Mouse (Mus musculus) brain, embryonic 14.5 days (tissue): ENCODE measurements around the gene Gm19684.
"Not testable (repeated sequence)": the region's sequence is repeated elsewhere in the genome, so short reads cannot be mapped to it uniquely, and the experiment has no call there.

Experiments
- CTCF ChIP-seq: fragments of 200-500 bp; IDR thresholded peaks from 2 replicates; pipeline ENCODE4 v1.5.1; 2012; ENCODE audit warnings: inconsistent platforms, mild to moderate bottlenecking, moderate library complexity, borderline replicate concordance; ENCODE audit not compliant: insufficient read depth, insufficient read length; ENCODE audit errors: extremely low read depth
- POLR2A ChIP-seq: fragments of 200-500 bp; IDR thresholded peaks from 2 replicates; pipeline ENCODE4 v1.6.1; 2012; ENCODE audit warnings: mild to moderate bottlenecking, inconsistent platforms, borderline replicate concordance; ENCODE audit not compliant: poor library complexity, insufficient read depth, insufficient read length, severe bottlenecking; ENCODE audit errors: extremely low read depth

GRCm38 (mm10) chr17:36136299-36136848, 14.9 kb downstream of the Gm19684 start:
- not testable (repeated sequence) for TF ChIP-seq POLR2A, CTCF
